Mouse (Mus musculus) embryo, embryonic 10.5 days (tissue): ENCODE data around the gene Pkp2.
A peak's percentile ranks its signal among the peaks of the same experiment; 100 is the strongest.

ENCODE experiments used
- DNase-seq: peaks from one replicate; pipeline ENCODE4 v3.0.0-alpha.2; 2015; ENCODE audit warnings: low spot score

Gene Pkp2

GRCm38 (mm10) chr16:16261481-16261880 lies 48.4 kb downstream of the Pkp2 start:
- DNase-seq, result no peak

- DNase-seq, result no peak
Observed at GRCm38 (mm10) chr16:16262436-16262835, 49.3 kb downstream of the Pkp2 start.

- peak; percentile 14 for DNase-seq
Observed at GRCm38 (mm10) chr16:16272978-16273377, 59.9 kb downstream of the Pkp2 start.

- no peak for DNase-seq
Observed at GRCm38 (mm10) chr16:16273752-16274151, 60.6 kb downstream of the Pkp2 start.

- DNase-seq, result peak; percentile 93
Observed at GRCm38 (mm10) chr16:16302369-16303137, 89.4 kb downstream of the Pkp2 start, which contains the start of gene Yars2. Gene Yars2, plus strand, starts transcription at chr16:16302965.

- peak; percentile 69 for DNase-seq
Observed at GRCm38 (mm10) chr16:16303138-16303827, 90.2 kb downstream of the Pkp2 start.

- DNase-seq, result peak; percentile 62
Observed at GRCm38 (mm10) chr16:16303888-16304287, 90.8 kb downstream of the Pkp2 start.

GRCm38 (mm10) chr16:16311319-16311718 lies 98.2 kb downstream of the Pkp2 start:
- no peak for DNase-seq
